Mouse (Mus musculus) lung, postnatal 0 days (tissue): ENCODE results near the gene Lrsam1.

Experiments used
- CTCF ChIP-seq: IDR thresholded peaks from 2 replicates; pipeline ENCODE4 v1.5.1; 2016; ENCODE audit warnings: antibody characterized with exemption, mild to moderate bottlenecking
- EP300 ChIP-seq: IDR thresholded peaks from 2 replicates; pipeline ENCODE4 v1.6.1; 2016; ENCODE audit warnings: antibody characterized with exemption, mild to moderate bottlenecking, control low read depth

- TF ChIP-seq CTCF (no peak), EP300 (no peak)
Measured at GRCm38 (mm10) chr2:32921235-32921634, 40.2 kb downstream of the Lrsam1 start.
